Mouse (Mus musculus) kidney, postnatal 25 days (tissue): ENCODE results near the gene Wdr66.
"Not testable (repeated sequence)": the region's sequence is repeated elsewhere in the genome, so short reads cannot be mapped to it uniquely, and the experiment has no call there.

Experiments used
- DNase-seq, 2 experiments: peaks; one replicate each; pipeline ENCODE4 v3.0.0; 2021; ENCODE audit warnings: mixed read lengths in 2 of 2

The Wdr66 gene

GRCm38 (mm10) chr5:123251834-123252233, at the start of gene Wdr66:
Wdr66 (plus strand) TSS chr5:123252102.
- DNase-seq: peak; percentile 87 to 92

GRCm38 (mm10) chr5:123202771-123203170, 49.1 kb upstream of the Wdr66 start:
- not testable (repeated sequence) for DNase-seq

- DNase-seq: not testable (repeated sequence)
These were observed 48.3 kb upstream of the Wdr66 start for GRCm38 (mm10) chr5:123203591-123203990.

- DNase-seq: not testable (repeated sequence)
These were observed 29.4 kb upstream of the Wdr66 start for GRCm38 (mm10) chr5:123222346-123223050.

GRCm38 (mm10) chr5:123223051-123223410, 28.9 kb upstream of the Wdr66 start:
- DNase-seq: peak; percentile 53 to 82

- DNase-seq: not testable (repeated sequence)
These were observed 28.0 kb upstream of the Wdr66 start for GRCm38 (mm10) chr5:123223861-123224260.

- no peak for DNase-seq
These were observed 25.1 kb upstream of the Wdr66 start for GRCm38 (mm10) chr5:123226851-123227250.

GRCm38 (mm10) chr5:123227762-123228523, 24.0 kb upstream of the Wdr66 start:
- peak; percentile 98 for DNase-seq

- no peak for DNase-seq
These were observed 23.4 kb upstream of the Wdr66 start for GRCm38 (mm10) chr5:123228524-123228922.

- peak; percentile 33 to 53 for DNase-seq
These were observed 22.6 kb upstream of the Wdr66 start for GRCm38 (mm10) chr5:123229296-123229695.

- no peak for DNase-seq
These were observed 19.7 kb upstream of the Wdr66 start for GRCm38 (mm10) chr5:123232180-123232579.

GRCm38 (mm10) chr5:123235731-123236130, 16.2 kb upstream of the Wdr66 start:
- DNase-seq: peak; percentile 82 to 83

GRCm38 (mm10) chr5:123236426-123236825, 15.5 kb upstream of the Wdr66 start:
- DNase-seq: no peak

- DNase-seq: no peak
These were observed 12.4 kb upstream of the Wdr66 start for GRCm38 (mm10) chr5:123239501-123239900.

GRCm38 (mm10) chr5:123245518-123245917, 6.4 kb upstream of the Wdr66 start:
- peak; percentile 59 to 63 for DNase-seq

GRCm38 (mm10) chr5:123251390-123251789, 512 bp upstream of the Wdr66 start:
- DNase-seq: no peak

- DNase-seq: peak in 1 of 2 experiments; percentile 24
These were observed 5.2 kb downstream of the Wdr66 start for GRCm38 (mm10) chr5:123256841-123257755.

GRCm38 (mm10) chr5:123258990-123259389, 7.1 kb downstream of the Wdr66 start:
- DNase-seq: peak; percentile 74 to 85

- no peak for DNase-seq
These were observed 8.8 kb downstream of the Wdr66 start for GRCm38 (mm10) chr5:123260698-123261097.

GRCm38 (mm10) chr5:123266909-123267308, 15.0 kb downstream of the Wdr66 start:
- DNase-seq: no peak

GRCm38 (mm10) chr5:123268477-123269474, 16.9 kb downstream of the Wdr66 start:
- no peak for DNase-seq

GRCm38 (mm10) chr5:123270917-123271316, 19.0 kb downstream of the Wdr66 start:
- no peak for DNase-seq
